ENCODE assay signal across 32 mouse cellular contexts in the genomic region with DNA sequence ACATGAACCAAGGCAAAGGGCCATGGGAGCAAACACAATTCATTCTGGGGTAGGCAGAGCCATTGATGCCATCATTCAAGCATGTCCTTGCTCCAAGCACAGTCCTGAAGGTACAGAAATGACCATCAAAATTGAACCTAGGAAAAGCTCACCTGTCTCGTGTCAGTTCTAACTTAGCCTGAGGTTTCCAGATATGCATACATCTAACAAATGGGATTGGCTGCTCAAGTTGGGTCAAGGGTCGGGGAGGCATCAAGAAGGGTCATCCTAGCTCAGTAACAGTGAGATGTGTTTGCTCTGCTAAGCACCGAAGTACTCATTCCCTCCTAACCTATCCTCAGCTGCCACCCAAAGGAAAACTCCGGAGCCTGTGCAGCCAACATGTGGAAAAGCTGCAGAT. TPM values are rescaled to one million over a fixed set of nuclear protein-coding genes. Genes with fewer than 3 reads are reported as not detected.
"Had no signal": no experiment of that assay in that cellular context is flagged by ENCODE, and none has a peak within 500 bp of the region (broad histone marks: within the 10 kb centered on the region; RNA-seq: fewer than 3 reads in every experiment).

No protein-coding gene starts in this region.

- H3K4me3 ChIP-seq: embryonic facial prominence, embryonic 10.5 days; embryonic facial prominence, embryonic 12.5 days; embryonic facial prominence, embryonic 13.5 days; embryonic facial prominence, embryonic 15.5 days; erythroblast, embryonic 14.5 days; forebrain, embryonic 10.5 days; forebrain, embryonic 12.5 days; forebrain, embryonic 13.5 days; forebrain, embryonic 15.5 days; gastrocnemius, adult 2 months; heart, adult 2 months had no signal

- H3K9ac ChIP-seq: embryonic facial prominence, embryonic 12.5 days; embryonic facial prominence, embryonic 13.5 days; embryonic facial prominence, embryonic 15.5 days; forebrain, embryonic 12.5 days; forebrain, embryonic 13.5 days; forebrain, embryonic 15.5 days had no signal

- H3K36me3 ChIP-seq: embryonic facial prominence, embryonic 10.5 days; embryonic facial prominence, embryonic 12.5 days; embryonic facial prominence, embryonic 13.5 days; embryonic facial prominence, embryonic 15.5 days; forebrain, embryonic 10.5 days; forebrain, embryonic 12.5 days; forebrain, embryonic 15.5 days had no signal

- H3K4me1 ChIP-seq: embryonic facial prominence, embryonic 12.5 days had no signal

- DNase-seq: cerebellum, adult 18-20 months; cerebellum, adult 2 months; cerebellum, adult 8-10 months; cerebellum, adult 9-10 months; cerebellum, adult 9-11 months; cerebellum, postnatal 10 days; cerebellum, postnatal 14 days; cerebellum, postnatal 25 days; cerebellum, postnatal 36 days; embryo, embryonic 11 days; gastrocnemius, adult 2 months; gastrocnemius, postnatal 10 days; gastrocnemius, postnatal 14 days; gastrocnemius, postnatal 25 days; gastrocnemius, postnatal 36 days; heart, adult 18-20 months; heart, adult 2 months had no signal

- H3K4me2 ChIP-seq: embryonic facial prominence, embryonic 12.5 days; embryonic facial prominence, embryonic 13.5 days; embryonic facial prominence, embryonic 15.5 days; forebrain, embryonic 12.5 days; forebrain, embryonic 13.5 days; forebrain, embryonic 15.5 days had no signal

- H3K9me3 ChIP-seq: embryonic facial prominence, embryonic 10.5 days; embryonic facial prominence, embryonic 12.5 days; embryonic facial prominence, embryonic 13.5 days; embryonic facial prominence, embryonic 15.5 days; forebrain, embryonic 10.5 days; forebrain, embryonic 12.5 days; forebrain, embryonic 13.5 days; forebrain, embryonic 15.5 days had no signal

- H3K27ac ChIP-seq: embryonic facial prominence, embryonic 10.5 days; embryonic facial prominence, embryonic 12.5 days; embryonic facial prominence, embryonic 13.5 days; embryonic facial prominence, embryonic 15.5 days; forebrain, embryonic 10.5 days; forebrain, embryonic 12.5 days; forebrain, embryonic 13.5 days; forebrain, embryonic 15.5 days; gastrocnemius, adult 2 months; heart, adult 2 months had no signal

- ATAC-seq: forebrain, embryonic 13.5 days; forebrain, embryonic 14.5 days; forebrain, embryonic 15.5 days; forebrain, embryonic 16.5 days had no signal

RNA-seq across cellular contexts. Expression of a gene that starts 1.5 kb away (rescaled TPM):
- total RNA-seq: common myeloid progenitor, adult 5-6 weeks; granulocyte monocyte progenitor cell, adult 5-6 weeks had no signal
- polyA plus RNA-seq: erythroblast, embryonic 14.5 days had no signal

RNA-seq across cellular contexts. Expression of a gene that starts 24.3 kb away (rescaled TPM):
- total RNA-seq: common myeloid progenitor, adult 5-6 weeks; granulocyte monocyte progenitor cell, adult 5-6 weeks had no signal
- polyA plus RNA-seq: erythroblast, embryonic 14.5 days had no signal

RNA-seq across cellular contexts. Expression of a gene that starts 34.6 kb away (rescaled TPM):
- total RNA-seq: common myeloid progenitor, adult 5-6 weeks; gastrocnemius, adult 18-20 months; gastrocnemius, adult 2 months; gastrocnemius, adult 8-10 months; gastrocnemius, postnatal 25 days; granulocyte monocyte progenitor cell, adult 5-6 weeks; heart, adult 2 months had no signal
- polyA plus RNA-seq: erythroblast, embryonic 14.5 days had no signal
